Mouse (Mus musculus) hindbrain, embryonic 11.5 days (tissue): ENCODE data around the gene Uroc1. TPM values are rescaled to one million over a fixed set of nuclear protein-coding genes. Genes with fewer than 3 reads are reported as not detected.

ENCODE experiments used
- ATAC-seq: fragments of 200-750 bp; cut with Nextera tagmentation; 2 replicates; pipeline ENCODE4 v1.8.0; 2017; ENCODE audit warnings: mild to moderate bottlenecking, moderate TSS enrichment, moderate library complexity; ENCODE audit not compliant: low FRiP score
- DNase-seq: peaks from one replicate; pipeline ENCODE4 v3.0.0-alpha.2; 2015; ENCODE audit warnings: low spot score
- H3K27ac ChIP-seq: fragments of 300-500 bp; sonication (generic); 2 replicates; pipeline ENCODE4 v1.5.1; 2014; ENCODE audit warnings: mild to moderate bottlenecking, low read depth, low read length
- H3K27me3 ChIP-seq: fragments of 300-500 bp; sonication (generic); 2 replicates; pipeline ENCODE4 v1.6.1; 2014; ENCODE audit warnings: mild to moderate bottlenecking, low read length, moderate library complexity, mixed read lengths; ENCODE audit not compliant: control insufficient read depth, insufficient read depth
- H3K36me3 ChIP-seq: fragments of 300-500 bp; sonication (generic); 2 replicates; pipeline ENCODE4 v1.6.1; 2014; ENCODE audit warnings: mild to moderate bottlenecking, low read length, moderate library complexity, mixed read lengths; ENCODE audit not compliant: control insufficient read depth, insufficient read depth
- H3K4me1 ChIP-seq: fragments of 300-500 bp; sonication (generic); replicated peaks from 2 replicates; pipeline ENCODE4 v1.6.1; 2014; ENCODE audit warnings: low read length, mixed read lengths; ENCODE audit not compliant: control insufficient read depth, insufficient read depth
- H3K4me2 ChIP-seq: fragments of 300-500 bp; sonication (generic); replicated peaks from 2 replicates; pipeline ENCODE4 v1.6.1; 2014; ENCODE audit warnings: mild to moderate bottlenecking, low read depth, low read length
- H3K4me3 ChIP-seq: fragments of 300-500 bp; sonication (generic); 2 replicates; pipeline ENCODE4 v1.5.1; 2014; ENCODE audit warnings: low read depth, low read length
- H3K9ac ChIP-seq: fragments of 300-500 bp; sonication (generic); 2 replicates; pipeline ENCODE4 v1.6.1; 2014; ENCODE audit warnings: low read depth, low read length
- H3K9me3 ChIP-seq: fragments of 300-500 bp; sonication (generic); 2 replicates; pipeline ENCODE4 v1.6.1; 2016; ENCODE audit warnings: low read length; ENCODE audit not compliant: control insufficient read depth
- whole genome bisulfite sequencing: fragments of 180-500 bp; shearing (Covaris S2); extraction: QIAGEN DNeasy Blood & Tissue Kit; methylation state at CpG from one replicate; pipeline ENCODE4 v1.1.7; 2014; 5-methylcytosine and 5-hydroxymethylcytosine counted together
- polyA plus RNA-seq: library from polyadenylated mRNA; unstranded; fragments of >200 nt; fragmentation: Nextera tagmentation; extraction: Ambion mirVana; gene quantifications from 2 replicates; pipeline ENCODE4 v1.2.1, GENCODE M21; 2014

Gene Uroc1
- polyA plus RNA-seq, 1 experiment from 2014 or later: not detected

- Histone ChIP-seq H3K4me2 (peak within 1 kb of the TSS; percentile 96), H3K4me3 (peak within 1 kb of the TSS; percentile 96), H3K9me3 (no peaks in the 10 kb centered on the region), H3K27me3 (no peaks in the 10 kb centered on the region), H3K4me1 (peaks cover 6% of the 10 kb centered on the region; the same call in 1 of the 2 replicates), H3K9ac (peak within 1 kb of the TSS; percentile 85), H3K27ac (peak within 1 kb of the TSS; percentile 73), H3K36me3 (peaks cover 5% of the 10 kb centered on the region; the same call in 1 of the 2 replicates)
- WGBS: 6% methylated on average over 38 of the region's 41 CpGs
- ATAC-seq: peak; percentile 97
- peak; percentile 99 for DNase-seq
Measured at GRCm38 (mm10) chr6:90368976-90369724, 36.1 kb downstream of the Uroc1 start, which contains the start of gene Zxdc. Gene Zxdc (plus strand): TSS chr6:90369492.

DNA sequence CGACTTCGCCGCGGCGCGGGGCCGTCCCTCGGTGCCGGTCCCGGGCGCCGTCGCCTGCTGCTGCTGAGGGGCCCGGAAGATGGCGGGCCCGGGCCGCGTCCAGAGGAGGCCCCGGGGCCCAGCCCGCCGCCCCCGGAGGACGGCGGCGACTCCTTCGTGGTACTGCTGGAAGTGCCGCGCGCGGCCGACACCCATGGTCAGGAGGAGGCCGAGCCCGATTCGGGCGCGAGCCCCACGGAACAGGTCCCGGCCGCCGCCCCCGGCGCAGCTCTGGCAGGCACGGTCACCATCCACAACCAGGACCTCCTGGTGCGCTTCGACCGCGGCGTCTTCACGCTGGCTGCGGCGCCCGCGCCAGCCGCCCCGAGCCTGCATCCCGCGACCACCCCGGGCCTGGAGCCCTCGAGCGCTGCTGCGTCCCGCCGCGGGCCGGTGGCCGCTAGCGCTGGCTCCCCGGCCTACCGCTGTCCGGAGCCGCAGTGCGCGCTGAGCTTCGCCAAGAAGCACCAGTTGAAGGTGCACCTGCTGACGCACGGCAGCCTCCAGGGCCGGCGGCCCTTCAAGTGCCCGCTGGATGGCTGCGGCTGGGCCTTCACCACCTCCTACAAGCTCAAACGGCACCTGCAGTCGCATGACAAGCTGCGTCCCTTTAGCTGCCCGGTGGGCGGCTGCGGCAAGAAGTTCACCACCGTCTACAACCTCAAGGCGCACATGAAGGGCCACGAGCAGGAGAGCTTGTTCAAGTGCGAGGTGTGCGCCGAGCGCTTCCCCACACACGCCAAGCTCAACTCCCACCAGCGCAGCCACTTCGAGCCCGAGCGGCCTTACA is 36.9 kb downstream of the Uroc1 start:
- H3K27me3 ChIP-seq: no peaks in the 10 kb centered on the region
- peak overlapping the region; percentile 96 for H3K4me2 ChIP-seq
- peak; percentile 61 for DNase-seq
- H3K4me3 ChIP-seq: peak overlapping the region; percentile 96
- ATAC-seq: peak; percentile 87
- under 1% methylated on average over 65 of the region's 98 CpGs for WGBS
- peaks cover 6% of the 10 kb centered on the region; the same call in 1 of the 2 replicates for H3K4me1 ChIP-seq
- peak overlapping the region; percentile 85 for H3K9ac ChIP-seq
- peaks cover 6% of the 10 kb centered on the region; the same call in 1 of the 2 replicates for H3K36me3 ChIP-seq
- H3K27ac ChIP-seq: peak overlapping the region; percentile 73
- H3K9me3 ChIP-seq: no peaks in the 10 kb centered on the region

DNA sequence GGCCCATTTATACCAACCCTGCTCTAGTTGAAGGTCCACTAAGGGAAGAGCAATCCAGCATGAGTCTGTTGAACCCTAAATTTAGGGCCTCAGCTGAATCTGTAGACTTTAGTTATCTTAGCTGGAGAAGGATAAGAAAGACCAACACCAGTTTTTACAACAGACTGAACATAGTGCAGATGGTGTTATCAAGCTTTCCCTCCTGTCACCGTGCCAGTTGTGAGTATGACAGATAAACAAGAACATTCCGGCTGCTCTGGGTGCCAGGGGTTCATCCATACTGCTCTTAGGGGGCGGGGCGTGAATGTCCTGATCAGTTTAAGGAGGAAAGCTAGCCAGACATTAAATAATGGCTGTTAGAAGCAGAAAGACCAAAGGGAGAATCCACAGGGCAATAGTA is 41.6 kb downstream of the Uroc1 start:
- Histone ChIP-seq H3K27ac (no peak overlapping the region), H3K4me3 (no peak overlapping the region), H3K9ac (no peak overlapping the region), H3K36me3 (peaks cover 6% of the 10 kb centered on the region; the same call in 1 of the 2 replicates), H3K9me3 (no peaks in the 10 kb centered on the region), H3K4me2 (no peak overlapping the region), H3K4me1 (peaks cover 6% of the 10 kb centered on the region; the same call in 1 of the 2 replicates), H3K27me3 (no peaks in the 10 kb centered on the region)
- 90% methylated on average over 4 of the region's 4 CpGs for WGBS
- DNase-seq (no peak), ATAC-seq (no peak)

DNA sequence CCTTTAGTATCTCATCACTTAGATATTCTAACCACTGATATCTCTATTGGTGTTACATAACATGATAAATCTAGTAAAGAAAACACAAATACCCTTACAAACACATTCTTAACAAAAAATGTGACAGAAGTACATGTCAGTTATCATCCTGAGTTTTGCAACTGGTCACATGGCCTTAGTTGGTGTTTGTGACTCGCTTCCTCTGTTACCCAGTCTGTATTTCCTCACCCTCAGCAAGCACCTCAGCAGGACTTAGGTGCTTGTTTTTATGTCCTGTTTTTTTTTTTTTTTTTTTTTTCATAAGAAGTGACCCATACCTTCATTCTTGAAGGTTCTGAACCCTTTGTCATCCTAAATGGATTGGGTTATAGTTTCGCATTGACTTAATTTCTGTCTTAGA is 44.6 kb downstream of the Uroc1 start:
- no peak overlapping the region for H3K4me3 ChIP-seq

GRCm38 (mm10) chr6:90381465-90381864 is 48.4 kb downstream of the Uroc1 start:
- ATAC-seq: no peak
- no peaks in the 10 kb centered on the region for H3K27me3 ChIP-seq
- no peak overlapping the region for H3K4me2 ChIP-seq
- no peak overlapping the region for H3K9ac ChIP-seq
- H3K27ac ChIP-seq: no peak overlapping the region
- no peak for DNase-seq
- no peaks in the 10 kb centered on the region for H3K4me1 ChIP-seq
- 85% methylated on average over 2 of the region's 2 CpGs for WGBS
- no peak overlapping the region for H3K4me3 ChIP-seq
- H3K9me3 ChIP-seq: no peaks in the 10 kb centered on the region
- peaks cover 3% of the 10 kb centered on the region for H3K36me3 ChIP-seq

More for the DNA sequence above, 44.6 kb downstream of the Uroc1 start:
- no peaks in the 10 kb centered on the region for H3K4me1 ChIP-seq
- H3K9ac ChIP-seq: no peak overlapping the region
- peaks cover 6% of the 10 kb centered on the region for H3K36me3 ChIP-seq
- no peak overlapping the region for H3K27ac ChIP-seq
- ATAC-seq (no peak), DNase-seq (no peak)
- no peak overlapping the region for H3K4me2 ChIP-seq
- no peaks in the 10 kb centered on the region for H3K27me3 ChIP-seq
- WGBS: 95% methylated on average over 2 of the region's 2 CpGs
- H3K9me3 ChIP-seq: no peaks in the 10 kb centered on the region

DNA sequence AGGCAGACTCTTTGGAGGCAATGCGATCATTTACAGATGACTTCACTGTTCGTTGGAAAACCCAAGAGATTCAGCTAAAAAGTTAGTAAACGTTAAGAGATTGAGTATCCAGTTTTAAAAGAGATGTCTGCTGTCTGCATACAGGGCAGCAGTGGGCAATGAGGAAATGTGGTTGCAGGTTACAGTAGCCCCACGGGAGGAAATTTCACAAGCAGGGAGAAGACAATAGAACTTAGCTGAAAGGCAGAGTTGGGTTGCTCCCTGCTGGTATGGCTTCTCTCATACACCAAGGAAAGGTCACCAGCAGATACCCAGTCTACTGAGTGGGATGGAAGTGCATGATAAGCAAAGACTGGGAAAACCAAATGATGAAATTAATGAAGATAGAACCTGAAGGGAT is 57.5 kb downstream of the Uroc1 start:
- 86% methylated on average over 4 of the region's 4 CpGs for WGBS
- Histone ChIP-seq H3K9ac (no peak overlapping the region), H3K27me3 (no peaks in the 10 kb centered on the region), H3K4me2 (no peak overlapping the region), H3K9me3 (no peaks in the 10 kb centered on the region), H3K36me3 (no peaks in the 10 kb centered on the region), H3K4me3 (no peak overlapping the region), H3K4me1 (no peaks in the 10 kb centered on the region), H3K27ac (no peak overlapping the region)
- no peak for DNase-seq
- no peak for ATAC-seq

DNA sequence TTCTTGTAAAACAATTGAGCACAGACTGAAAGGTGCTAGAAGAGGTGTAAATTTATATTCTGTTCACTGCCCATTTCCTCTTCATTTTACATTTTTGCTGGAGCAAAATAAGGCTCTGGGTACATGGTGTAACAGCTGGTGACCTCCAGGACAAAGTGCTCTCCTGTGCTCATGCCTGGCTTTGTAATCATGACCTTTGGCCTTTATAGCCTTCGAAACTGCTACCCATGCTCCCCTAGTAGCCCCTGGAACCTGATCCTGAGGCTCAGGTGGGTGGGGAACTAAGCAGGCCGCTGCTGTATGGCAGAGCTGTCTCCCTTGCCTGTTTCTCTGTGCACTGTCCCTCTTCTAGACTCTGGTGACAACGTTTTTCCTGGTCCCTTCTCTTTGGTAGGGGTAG is 60.9 kb downstream of the Uroc1 start:
- DNase-seq: no peak
- no peak overlapping the region for H3K4me2 ChIP-seq
- H3K4me3 ChIP-seq: no peak overlapping the region
- WGBS: 63% methylated on average over 3 of the region's 3 CpGs
- no peak for ATAC-seq
- no peaks in the 10 kb centered on the region for H3K9me3 ChIP-seq
- H3K9ac ChIP-seq: no peak overlapping the region
- no peaks in the 10 kb centered on the region for H3K4me1 ChIP-seq
- H3K27me3 ChIP-seq: no peaks in the 10 kb centered on the region
- no peaks in the 10 kb centered on the region for H3K36me3 ChIP-seq
- no peak overlapping the region for H3K27ac ChIP-seq

DNA sequence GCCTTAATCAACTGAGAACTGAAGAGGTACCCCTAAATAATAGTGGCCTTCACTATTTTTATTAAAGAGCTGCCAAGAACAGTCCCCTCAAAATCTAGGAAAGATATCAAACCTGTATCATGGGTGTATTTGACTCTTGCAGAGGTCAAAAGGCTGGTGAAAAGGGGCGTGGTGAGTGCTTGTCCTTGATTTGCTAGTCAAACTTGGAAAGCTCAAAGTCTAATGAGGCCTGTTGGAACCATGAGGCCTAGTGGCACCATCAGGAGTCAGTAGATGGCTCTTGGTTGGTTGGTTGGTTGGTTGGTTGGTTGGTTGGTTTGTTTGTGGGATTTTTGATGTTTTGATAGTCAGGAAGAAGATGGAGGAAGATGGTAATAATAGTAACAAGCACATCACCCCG is 62.7 kb downstream of the Uroc1 start:
- Histone ChIP-seq H3K4me3 (no peak overlapping the region), H3K27ac (no peak overlapping the region), H3K9ac (no peak overlapping the region), H3K27me3 (no peaks in the 10 kb centered on the region), H3K36me3 (no peaks in the 10 kb centered on the region), H3K9me3 (no peaks in the 10 kb centered on the region), H3K4me1 (no peaks in the 10 kb centered on the region), H3K4me2 (no peak overlapping the region)
- no peak for ATAC-seq
- 96% methylated on average over 2 of the region's 2 CpGs for WGBS
- DNase-seq: no peak
